Comparison of ENCODE assay signal across 17 mouse cellular contexts in genomic region chr4:80949720-80950119, GRCm38 (mm10). TPM values are rescaled to one million over a fixed set of nuclear protein-coding genes. Genes with fewer than 3 reads are reported as not detected.
DNase-seq lines count a peak whose midpoint lies in the region; ATAC-seq and TF ChIP-seq lines count a peak whose summit lies in the region.
"Had no signal": no experiment of that assay in that cellular context is flagged by ENCODE, and none has a peak within 500 bp of the region (broad histone marks: within the 10 kb centered on the region; RNA-seq: fewer than 3 reads in every experiment).

No protein-coding gene starts in this region.

- TF ChIP-seq POLR2A in liver, adult 2 months (IDR thresholded peaks at IDR 0.05; ENCODE audit: extremely low read depth, insufficient read depth, low read length), result no peak
- TF ChIP-seq POLR2A in embryonic fibroblast, embryonic 13.5 days (IDR thresholded peaks at IDR 0.05; ENCODE audit: low read depth, low read length), result no peak

- H3K9ac ChIP-seq in liver, adult 2 months (ENCODE audit: low read depth, low read length), result no peak overlapping the region
- H3K9ac ChIP-seq in liver, embryonic 12.5 days, result no peak overlapping the region
- H3K9ac ChIP-seq in stomach, embryonic 14.5 days (replicated peaks; ENCODE audit: low read depth, low read length), result no peak overlapping the region
- no peak overlapping the region for H3K9ac ChIP-seq in midbrain, embryonic 16.5 days (ENCODE audit: low read depth, low read length)
- H3K9ac ChIP-seq: forebrain, postnatal 0 days; heart, embryonic 15.5 days; midbrain, embryonic 12.5 days; neural tube, embryonic 15.5 days had no signal

- no peaks in the 10 kb centered on the region for H3K9me3 ChIP-seq in liver, embryonic 12.5 days (replicated peaks)
- no peaks in the 10 kb centered on the region for H3K9me3 ChIP-seq in stomach, embryonic 14.5 days (ENCODE audit: control insufficient read depth, low read depth, low read length)
- no peaks in the 10 kb centered on the region for H3K9me3 ChIP-seq in midbrain, embryonic 16.5 days (replicated peaks; ENCODE audit: control insufficient read depth, low read length, poor library complexity, severe bottlenecking)
- H3K9me3 ChIP-seq: heart, embryonic 15.5 days; midbrain, embryonic 12.5 days; neural tube, embryonic 15.5 days had no signal

- ATAC-seq in liver, embryonic 12.5 days, result peak; percentile 71
- peak; percentile 97 for ATAC-seq in stomach, embryonic 14.5 days (ENCODE audit: insufficient number of reproducible peaks, insufficient read depth, low FRiP score, low read depth)
- ATAC-seq in midbrain, embryonic 16.5 days, result no peak
- ATAC-seq: forebrain, postnatal 0 days had no signal

- no peak for TF ChIP-seq CTCF in liver, adult 2 months (IDR thresholded peaks at IDR 0.05; ENCODE audit: low read depth, low read length)
- TF ChIP-seq CTCF in embryonic fibroblast, embryonic 13.5 days (IDR thresholded peaks at IDR 0.05; ENCODE audit: borderline replicate concordance, insufficient read depth, low read length), result no peak

- WGBS in liver, adult 2 months, result 28% methylated on average over 2 of the region's 2 CpGs
- WGBS in liver, embryonic 12.5 days (ENCODE audit: insufficient replicate concordance), result 60% methylated on average over 2 of the region's 2 CpGs
- WGBS in stomach, embryonic 14.5 days, result 57% methylated on average over 2 of the region's 2 CpGs
- 77% methylated on average over 2 of the region's 2 CpGs for WGBS in midbrain, embryonic 16.5 days

- peaks cover 16% of the 10 kb centered on the region for H3K4me1 ChIP-seq in liver, adult 2 months (ENCODE audit: control insufficient read depth, insufficient read depth, low read length)
- H3K4me1 ChIP-seq in embryonic fibroblast, embryonic 13.5 days (ENCODE audit: control insufficient read depth, insufficient read depth, low read length), result peaks cover 12% of the 10 kb centered on the region; the same call in 1 of the 2 replicates
- H3K4me1 ChIP-seq in liver, embryonic 12.5 days, result no peaks in the 10 kb centered on the region
- H3K4me1 ChIP-seq in stomach, embryonic 14.5 days (ENCODE audit: control insufficient read depth, insufficient read depth, low read length), result no peaks in the 10 kb centered on the region
- H3K4me1 ChIP-seq in midbrain, embryonic 16.5 days (ENCODE audit: control insufficient read depth, insufficient read depth, low read length), result no peaks in the 10 kb centered on the region
- H3K4me1 ChIP-seq: heart, embryonic 15.5 days; midbrain, embryonic 12.5 days; neural tube, embryonic 15.5 days had no signal

- H3K79me2 ChIP-seq in liver, adult 2 months (ENCODE audit: control insufficient read depth, insufficient read depth, low read length), result peaks cover 10% of the 10 kb centered on the region; the same call in 1 of the 2 replicates

- no peak overlapping the region for H3K4me2 ChIP-seq in liver, embryonic 12.5 days
- H3K4me2 ChIP-seq in stomach, embryonic 14.5 days (replicated peaks; ENCODE audit: low read depth, low read length), result no peak overlapping the region
- H3K4me2 ChIP-seq in midbrain, embryonic 16.5 days (ENCODE audit: low read length), result no peak overlapping the region
- H3K4me2 ChIP-seq: heart, embryonic 15.5 days; midbrain, embryonic 12.5 days; neural tube, embryonic 15.5 days had no signal

- DNase-seq in liver, adult 2 months (ENCODE audit: extremely low read depth, low read depth, low spot score), result peak; percentile 89
- no peak for DNase-seq in liver
- no peak for DNase-seq in embryo, embryonic 9.5 days (ENCODE audit: extremely low spot score)
- DNase-seq in frontal cortex, postnatal 10 days (ENCODE audit: low spot score in 2 of 2), result no peak
- DNase-seq: cerebellum, postnatal 25 days; forebrain, postnatal 0 days; gastrocnemius, postnatal 10 days; heart, adult 18-20 months; right cerebral cortex, postnatal 4 days had no signal

- H3K27ac ChIP-seq in liver, adult 2 months (replicated peaks; ENCODE audit: insufficient read depth, low read depth, low read length), result peak overlapping the region; percentile 77
- H3K27ac ChIP-seq in embryonic fibroblast, embryonic 13.5 days (ENCODE audit: insufficient read depth, low read length), result peak overlapping the region; percentile 80
- H3K27ac ChIP-seq in liver, embryonic 12.5 days, result 0 out of 2 replicates have a peak overlapping the region, but pooled peaks have one; percentile 4
- peak overlapping the region; percentile 48; the same call in 1 of the 2 replicates for H3K27ac ChIP-seq in stomach, embryonic 14.5 days (ENCODE audit: low read length)
- H3K27ac ChIP-seq in midbrain, embryonic 16.5 days (ENCODE audit: low read length), result no peak overlapping the region
- H3K27ac ChIP-seq: heart, embryonic 15.5 days; macrophage; midbrain, embryonic 12.5 days; neural tube, embryonic 15.5 days had no signal

- H3K27me3 ChIP-seq in liver, adult 2 months (ENCODE audit: control insufficient read depth, insufficient read depth, low read length), result no peaks in the 10 kb centered on the region
- no peaks in the 10 kb centered on the region for H3K27me3 ChIP-seq in liver, embryonic 12.5 days (replicated peaks)
- no peaks in the 10 kb centered on the region for H3K27me3 ChIP-seq in stomach, embryonic 14.5 days (ENCODE audit: control insufficient read depth, insufficient read depth, low read length)
- H3K27me3 ChIP-seq in midbrain, embryonic 16.5 days (ENCODE audit: control insufficient read depth, insufficient read depth, low read depth, low read length), result no peaks in the 10 kb centered on the region
- H3K27me3 ChIP-seq: midbrain, embryonic 12.5 days; neural tube, embryonic 15.5 days had no signal

- peaks cover 8% of the 10 kb centered on the region for H3K36me3 ChIP-seq in liver, adult 2 months (ENCODE audit: control insufficient read depth, insufficient read depth, low read length)
- H3K36me3 ChIP-seq in liver, embryonic 12.5 days, result no peaks in the 10 kb centered on the region
- no peaks in the 10 kb centered on the region; the same call in 1 of the 2 replicates for H3K36me3 ChIP-seq in stomach, embryonic 14.5 days (ENCODE audit: control insufficient read depth, insufficient read depth, low read length)
- H3K36me3 ChIP-seq in midbrain, embryonic 16.5 days (ENCODE audit: control insufficient read depth, insufficient read depth, low read length), result peaks cover 5% of the 10 kb centered on the region; the same call in 1 of the 2 replicates
- H3K36me3 ChIP-seq: heart, embryonic 15.5 days; midbrain, embryonic 12.5 days; neural tube, embryonic 15.5 days had no signal

- no peak overlapping the region for H3K4me3 ChIP-seq in liver, adult 2 months (ENCODE audit: insufficient read depth, low read depth, low read length)
- H3K4me3 ChIP-seq in embryonic fibroblast, embryonic 13.5 days (ENCODE audit: insufficient read depth, low read length), result no peak overlapping the region
- H3K4me3 ChIP-seq in liver, embryonic 12.5 days, result no peak overlapping the region
- no peak overlapping the region for H3K4me3 ChIP-seq in stomach, embryonic 14.5 days (ENCODE audit: low read depth, low read length)
- no peak overlapping the region for H3K4me3 ChIP-seq in midbrain, embryonic 16.5 days (ENCODE audit: low read depth, low read length)
- H3K4me3 ChIP-seq: heart, embryonic 15.5 days; midbrain, embryonic 12.5 days; neural tube, embryonic 15.5 days had no signal

RNA-seq across cellular contexts. Expression of gene Lurap1l, which starts 39.3 kb away (rescaled TPM):
- total RNA-seq in liver, adult 2 months (2014; rRNA removed), result 43.5 and 43.8 TPM in 2 replicates
- polyA plus RNA-seq in liver, adult 2 months (2012; rRNA removed), result 15.0 and 15.3 TPM in 2 replicates
- 81.9 and 92.6 TPM in 2 replicates for polyA plus RNA-seq in embryonic fibroblast, embryonic 13.5 days (2011; ENCODE audit: insufficient read length, low read depth, missing spikeins)
- 3.5 and 3.7 TPM in 2 replicates for polyA plus RNA-seq in liver, embryonic 12.5 days (2016; fragmentation: Nextera tagmentation; extraction: Ambion mirVana)
- polyA plus RNA-seq in stomach, embryonic 14.5 days (2014; fragmentation: Nextera tagmentation; extraction: Ambion mirVana), result 25.2 and 27.4 TPM in 2 replicates
- polyA plus RNA-seq in midbrain, embryonic 16.5 days (2015; fragmentation: Nextera tagmentation; extraction: Ambion mirVana), result 8.4 and 9.0 TPM in 2 replicates
- polyA plus RNA-seq: macrophage had no signal
